Mouse (Mus musculus): ENCODE results near the gene Cytl1.

Cytl1 gene

DNA sequence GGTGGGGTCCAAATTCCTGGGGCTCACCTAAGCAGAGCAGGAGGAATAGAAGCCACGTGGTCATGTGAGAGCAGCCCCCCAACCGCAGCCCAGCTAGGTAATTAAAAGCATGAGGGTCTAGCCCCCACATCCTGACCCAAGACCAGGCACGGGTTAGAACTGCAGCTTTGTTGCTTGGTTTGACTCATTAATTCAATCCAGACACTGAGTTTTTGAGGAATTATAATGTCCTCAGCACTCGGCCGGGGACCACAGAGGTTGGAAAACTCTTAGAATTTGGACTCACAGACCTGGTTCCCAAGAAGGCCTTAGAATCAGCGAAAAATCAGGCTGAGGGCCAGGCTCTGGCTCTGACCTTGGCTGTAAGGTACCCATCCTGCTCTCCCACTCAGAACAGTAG lies 35.6 kb downstream of the Cytl1 start:
- DNase-seq: no peak

DNA sequence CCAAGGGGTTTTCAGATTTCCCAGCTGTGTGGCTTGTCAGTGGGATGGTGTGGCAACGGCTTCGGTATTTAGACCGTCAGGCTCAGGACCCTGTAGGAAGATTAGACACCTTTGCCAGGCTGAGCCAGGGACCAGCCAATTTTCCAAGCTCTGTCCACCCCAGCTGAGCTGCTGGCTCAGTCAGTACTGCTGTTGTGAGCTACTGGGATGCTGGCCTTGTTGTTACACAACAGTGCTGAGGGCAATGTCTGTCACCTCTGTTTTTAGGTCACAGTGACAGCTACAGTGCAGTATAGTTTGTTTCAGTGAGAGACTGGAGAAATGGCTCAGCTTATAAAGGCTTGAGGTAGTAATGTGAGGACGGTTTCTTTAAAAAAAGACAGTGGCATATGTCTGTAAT lies 38.7 kb downstream of the Cytl1 start:
- DNase-seq: peak; percentile 26

DNA sequence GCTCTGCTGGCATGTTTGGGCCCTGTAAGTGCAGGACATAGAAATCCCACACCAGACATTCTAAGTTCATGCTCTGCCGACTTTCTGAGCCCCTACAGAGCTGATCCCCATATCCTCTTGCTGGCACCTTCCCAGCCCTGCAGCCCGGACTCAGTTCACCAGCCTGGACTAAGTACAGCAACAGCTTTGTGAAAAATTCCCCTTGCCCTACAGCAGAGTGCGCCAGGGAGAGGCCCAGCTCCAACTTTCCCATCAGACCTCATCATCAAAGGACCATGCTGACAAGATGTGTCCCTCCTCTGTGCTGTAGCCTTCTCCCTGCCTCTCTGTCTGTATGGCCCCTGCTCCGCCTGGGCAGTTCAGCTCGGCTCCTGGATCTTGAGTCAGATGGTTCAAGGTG lies 40.4 kb downstream of the Cytl1 start:
- DNase-seq: peak; percentile 33

DNA sequence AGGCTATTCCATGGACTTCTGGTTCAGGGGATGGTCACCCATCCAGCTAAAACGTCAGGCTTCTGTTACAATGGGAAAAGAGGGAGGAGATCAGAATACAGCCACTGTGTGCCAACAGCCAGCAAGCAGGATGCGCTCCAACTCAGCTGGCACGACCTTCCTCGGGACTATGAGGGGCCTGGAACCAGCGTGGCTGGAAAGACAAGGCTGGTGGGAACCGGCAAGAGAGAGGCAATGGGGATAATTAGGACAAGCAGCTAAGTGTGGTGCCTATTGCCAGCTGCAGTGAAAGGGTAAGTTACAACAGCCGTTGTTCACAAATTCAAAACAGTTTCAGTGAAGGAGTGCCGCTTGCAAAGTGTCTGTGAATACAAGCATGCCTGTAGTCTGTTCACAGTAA lies 48.0 kb downstream of the Cytl1 start:
- DNase-seq: no peak

DNA sequence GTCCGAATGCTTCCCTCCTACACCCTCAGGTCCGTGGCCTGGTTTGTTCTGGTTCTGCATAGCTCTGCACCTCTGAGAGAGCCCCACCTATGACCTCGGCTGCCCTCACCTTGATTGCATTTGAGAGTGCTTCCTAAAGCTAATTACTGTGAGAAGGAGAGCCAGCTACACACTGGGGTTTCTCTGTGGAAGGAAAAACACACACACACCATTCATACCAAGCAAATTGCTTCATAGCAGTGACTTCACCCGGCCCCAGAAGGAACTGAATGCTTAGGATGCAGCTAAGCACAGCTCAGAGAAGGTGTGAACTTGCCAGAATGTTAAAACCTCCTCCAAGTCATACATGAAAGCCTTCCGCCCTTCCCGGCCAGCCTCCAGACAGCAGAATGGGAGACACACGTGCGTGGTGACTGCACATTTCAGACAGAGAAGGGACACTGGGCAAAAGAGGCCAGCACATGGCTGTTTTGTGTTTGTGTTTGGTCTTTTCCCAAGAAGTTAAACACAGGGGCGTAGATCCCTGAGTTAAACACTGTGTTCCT lies 49.6 kb downstream of the Cytl1 start:
- no peak for DNase-seq
